ENCODE assay signal across 8 mouse cellular contexts in genomic region chr17:56007444-56008355, GRCm38 (mm10). TPM values are rescaled to one million over a fixed set of nuclear protein-coding genes. Genes with fewer than 3 reads are reported as not detected.
DNase-seq lines count a peak whose midpoint lies in the region; ATAC-seq and TF ChIP-seq lines count a peak whose summit lies in the region.

No protein-coding gene starts in this region.

- 0 out of 2 replicates have a peak, but pooled peaks cover 4% of the 10 kb centered on the region for H3K27me3 ChIP-seq in lung, embryonic 14.5 days (ENCODE audit: insufficient read depth, low read length)
- 0 out of 2 replicates have a peak, but pooled peaks cover 11% of the 10 kb centered on the region for H3K27me3 ChIP-seq in embryonic facial prominence, embryonic 10.5 days (replicated peaks; ENCODE audit: low read depth, poor library complexity, severe bottlenecking)
- H3K27me3 ChIP-seq in intestine, postnatal 0 days (replicated peaks; ENCODE audit: control insufficient read depth, insufficient read depth, low read length) = no peaks in the 10 kb centered on the region

- H3K4me2 ChIP-seq in lung, embryonic 14.5 days = peak overlapping the region; percentile 100
- H3K4me2 ChIP-seq in intestine, postnatal 0 days (replicated peaks; ENCODE audit: low read depth) = peak overlapping the region; percentile 94

- H3K9me3 ChIP-seq in lung, embryonic 14.5 days (ENCODE audit: low read depth, low read length) = no peaks in the 10 kb centered on the region
- no peaks in the 10 kb centered on the region for H3K9me3 ChIP-seq in embryonic facial prominence, embryonic 10.5 days
- no peaks in the 10 kb centered on the region for H3K9me3 ChIP-seq in intestine, postnatal 0 days (ENCODE audit: control insufficient read depth)

- H3K9ac ChIP-seq in lung, embryonic 14.5 days = peak overlapping the region; percentile 46
- H3K9ac ChIP-seq in intestine, postnatal 0 days (ENCODE audit: low read depth, low read length) = no peak overlapping the region

- DNase-seq in lung, embryonic 14.5 days = peak; percentile 46
- no peak for DNase-seq in lung, adult 18-20 months
- DNase-seq in embryonic facial prominence, embryonic 10.5 days (ENCODE audit: low spot score) = peak; percentile 46
- peak; percentile 39 for DNase-seq in retina, embryonic 14.5 days (ENCODE audit: low spot score)
- no peak for DNase-seq in kidney, adult 8-10 months
- no peak for DNase-seq in urinary bladder, adult 2 months (ENCODE audit: low spot score)

- peak overlapping the region; percentile 80 for H3K4me3 ChIP-seq in lung, embryonic 14.5 days (ENCODE audit: low read depth, low read length)
- peak overlapping the region; percentile 81 for H3K4me3 ChIP-seq in embryonic facial prominence, embryonic 10.5 days
- H3K4me3 ChIP-seq in intestine, postnatal 0 days (ENCODE audit: low read depth, low read length) = peak overlapping the region; percentile 87; the same call in 1 of the 2 replicates

- TF ChIP-seq CTCF in lung, embryonic 14.5 days (IDR thresholded peaks at IDR 0.05; ENCODE audit: low read depth) = no peak
- TF ChIP-seq CTCF in intestine, postnatal 0 days (IDR thresholded peaks at IDR 0.05; ENCODE audit: low read depth) = peak; percentile 30; the same call in 1 of the 2 replicates

- H3K4me1 ChIP-seq in lung, embryonic 14.5 days (ENCODE audit: insufficient read depth) = 0 out of 2 replicates have a peak, but pooled peaks cover 13% of the 10 kb centered on the region
- peaks cover 42% of the 10 kb centered on the region for H3K4me1 ChIP-seq in embryonic facial prominence, embryonic 10.5 days
- peaks cover 11% of the 10 kb centered on the region; the same call in 1 of the 2 replicates for H3K4me1 ChIP-seq in intestine, postnatal 0 days (replicated peaks; ENCODE audit: control insufficient read depth, insufficient read depth, low read length)

- H3K27ac ChIP-seq in lung, embryonic 14.5 days (ENCODE audit: low read depth) = peak overlapping the region; percentile 88
- peak overlapping the region; percentile 92 for H3K27ac ChIP-seq in embryonic facial prominence, embryonic 10.5 days (replicated peaks)
- H3K27ac ChIP-seq in intestine, postnatal 0 days (ENCODE audit: low read depth, low read length) = peak overlapping the region; percentile 79; the same call in 1 of the 2 replicates

- WGBS in lung, embryonic 14.5 days = 17% methylated on average over 13 of the region's 14 CpGs
- 28% methylated on average over 14 of the region's 14 CpGs for WGBS in embryonic facial prominence, embryonic 10.5 days
- 12% methylated on average over 13 of the region's 14 CpGs for WGBS in intestine, postnatal 0 days

- no peak; the same call in 1 of the 2 replicates for ATAC-seq in lung, embryonic 14.5 days (ENCODE audit: insufficient read depth)
- ATAC-seq in intestine, postnatal 0 days = peak; percentile 40
- ATAC-seq in activated CD4-positive, CD25-positive, alpha-beta regulatory T cell, adult 4 months = no peak

- peaks cover 16% of the 10 kb centered on the region for H3K36me3 ChIP-seq in lung, embryonic 14.5 days (ENCODE audit: insufficient read depth)
- peaks cover 20% of the 10 kb centered on the region for H3K36me3 ChIP-seq in embryonic facial prominence, embryonic 10.5 days (replicated peaks)
- peaks cover 13% of the 10 kb centered on the region; the same call in 1 of the 2 replicates for H3K36me3 ChIP-seq in intestine, postnatal 0 days (ENCODE audit: control insufficient read depth, insufficient read depth)

RNA-seq across cellular contexts. Expression of gene Mpnd, which starts 2.2 kb away (rescaled TPM):
- 127 TPM in 2 replicates for polyA plus RNA-seq in lung, embryonic 14.5 days (2014; fragmentation: Nextera tagmentation; extraction: Ambion mirVana)
- polyA plus RNA-seq in embryonic facial prominence, embryonic 10.5 days (2016; fragmentation: Nextera tagmentation; extraction: Ambion mirVana) = 126 and 135 TPM in 2 replicates
- 41.4 and 43.0 TPM in 2 replicates for polyA plus RNA-seq in intestine, postnatal 0 days (2015; fragmentation: Nextera tagmentation; extraction: Ambion mirVana)
- polyA plus RNA-seq in activated CD4-positive, CD25-positive, alpha-beta regulatory T cell, adult 4 months (2017; shearing (Covaris generic)) = 10 to 100 TPM; 22.9 to 23.8 TPM
- polyA plus RNA-seq in urinary bladder, adult 2 months (2012; rRNA removed) = 50.4 and 51.1 TPM in 2 replicates

RNA-seq across cellular contexts. Expression of gene Stap2, which starts 2.3 kb away (rescaled TPM):
- 14.4 and 14.9 TPM in 2 replicates for polyA plus RNA-seq in lung, embryonic 14.5 days (2014; fragmentation: Nextera tagmentation; extraction: Ambion mirVana)
- polyA plus RNA-seq in embryonic facial prominence, embryonic 10.5 days (2016; fragmentation: Nextera tagmentation; extraction: Ambion mirVana) = 8.2 and 8.8 TPM in 2 replicates
- polyA plus RNA-seq in intestine, postnatal 0 days (2015; fragmentation: Nextera tagmentation; extraction: Ambion mirVana) = 82.8 and 84.5 TPM in 2 replicates
- polyA plus RNA-seq in activated CD4-positive, CD25-positive, alpha-beta regulatory T cell, adult 4 months (2017; shearing (Covaris generic)) = under 1 TPM in 1 of 2 experiments, not detected in 1; 0.54 TPM
- polyA plus RNA-seq in urinary bladder, adult 2 months (2012; rRNA removed) = 29.6 and 38.6 TPM in 2 replicates

RNA-seq across cellular contexts. Expression of gene Fsd1, which starts 21.4 kb away (rescaled TPM):
- 6.6 and 11.5 TPM in 2 replicates for polyA plus RNA-seq in lung, embryonic 14.5 days (2014; fragmentation: Nextera tagmentation; extraction: Ambion mirVana)
- 63.3 and 69.4 TPM in 2 replicates for polyA plus RNA-seq in embryonic facial prominence, embryonic 10.5 days (2016; fragmentation: Nextera tagmentation; extraction: Ambion mirVana)
- polyA plus RNA-seq in intestine, postnatal 0 days (2015; fragmentation: Nextera tagmentation; extraction: Ambion mirVana) = 3.6 and 4.2 TPM in 2 replicates
- not detected for polyA plus RNA-seq in activated CD4-positive, CD25-positive, alpha-beta regulatory T cell, adult 4 months (2017; shearing (Covaris generic))
- polyA plus RNA-seq in urinary bladder, adult 2 months (2012; rRNA removed) = 0.57 and 1.2 TPM in 2 replicates

RNA-seq across cellular contexts. Expression of gene Sh3gl1, which starts 28.7 kb away (rescaled TPM):
- polyA plus RNA-seq in lung, embryonic 14.5 days (2014; fragmentation: Nextera tagmentation; extraction: Ambion mirVana) = 154 and 160 TPM in 2 replicates
- polyA plus RNA-seq in embryonic facial prominence, embryonic 10.5 days (2016; fragmentation: Nextera tagmentation; extraction: Ambion mirVana) = 170 and 173 TPM in 2 replicates
- 92.3 and 97.0 TPM in 2 replicates for polyA plus RNA-seq in intestine, postnatal 0 days (2015; fragmentation: Nextera tagmentation; extraction: Ambion mirVana)
- polyA plus RNA-seq in activated CD4-positive, CD25-positive, alpha-beta regulatory T cell, adult 4 months (2017; shearing (Covaris generic)) = 100 to 1,000 TPM in 1 of 2 experiments, 10 to 100 TPM in 1; 84.9 to 114 TPM
- 55.5 and 78.1 TPM in 2 replicates for polyA plus RNA-seq in urinary bladder, adult 2 months (2012; rRNA removed)

RNA-seq across cellular contexts. Expression of gene Chaf1a, which starts 32.5 kb away (rescaled TPM):
- 28.0 and 30.4 TPM in 2 replicates for polyA plus RNA-seq in lung, embryonic 14.5 days (2014; fragmentation: Nextera tagmentation; extraction: Ambion mirVana)
- polyA plus RNA-seq in embryonic facial prominence, embryonic 10.5 days (2016; fragmentation: Nextera tagmentation; extraction: Ambion mirVana) = 50.7 and 52.3 TPM in 2 replicates
- 4.8 and 5.2 TPM in 2 replicates for polyA plus RNA-seq in intestine, postnatal 0 days (2015; fragmentation: Nextera tagmentation; extraction: Ambion mirVana)
- polyA plus RNA-seq in activated CD4-positive, CD25-positive, alpha-beta regulatory T cell, adult 4 months (2017; shearing (Covaris generic)) = 1 to 10 TPM; 1.0 to 1.6 TPM
- 2.1 and 2.2 TPM in 2 replicates for polyA plus RNA-seq in urinary bladder, adult 2 months (2012; rRNA removed)

Comparison
In these comparisons a context has a peak if more than half of its experiments do, and no peak if none do; other contexts are left out.
1. DNase-seq: peak in lung, embryonic 14.5 days (single experiment), embryonic facial prominence, embryonic 10.5 days (single experiment) and retina, embryonic 14.5 days (single experiment); none in lung, adult 18-20 months (0 of 2), kidney, adult 8-10 months (0 of 2) and urinary bladder, adult 2 months (single experiment).
2. Peak in every context shown above with its lines, with median percentiles within 50 percentile points of each other: H3K27ac ChIP-seq and H3K4me3 ChIP-seq.